Mouse (Mus musculus): ENCODE results near the gene Dap3. TPM values are rescaled to one million over a fixed set of nuclear protein-coding genes. Genes with fewer than 3 reads are reported as not detected.
"Not testable (repeated sequence)": the region's sequence is repeated elsewhere in the genome, so short reads cannot be mapped to it uniquely, and the experiment has no call there.

Dap3 gene
- 100 to 1,000 TPM; 134 to 153 TPM for total RNA-seq (2021)
- polyA plus RNA-seq (2012; rRNA removed), result 66.5 and 98.1 TPM in 2 replicates
- long read RNA-seq, full-length matches to known transcripts, result 54 of 62 reads
- long read RNA-seq, partial matches to known transcripts, result 1 of 62 reads
- long read RNA-seq, other reads (novel, unspliced or antisense), result 7 of 62 reads

GRCm38 (mm10) chr3:88950576-88951326 lies at the start of gene Dap3, which contains the start of gene Ash1l:
Gene Dap3, minus strand, starts transcription at chr3:88951181.
Gene Ash1l, plus strand, starts transcription at chr3:88950622.
- Histone ChIP-seq H3K27ac (peak within 1 kb of the TSS; percentile 99), H3K4me3 (peak within 1 kb of the TSS; percentile 98), H3K79me2 (replicated peaks; ENCODE audit: control insufficient read depth, insufficient read depth, low read length) (peaks cover 3% of the 10 kb centered on the region), H3K9ac (ENCODE audit: low read depth, low read length) (peak within 1 kb of the TSS; percentile 99), H3K27me3 (ENCODE audit: control insufficient read depth, insufficient read depth, low read length) (no peaks in the 10 kb centered on the region), H3K4me1 (ENCODE audit: control insufficient read depth, insufficient read depth, low read length) (peaks cover 6% of the 10 kb centered on the region), H3K36me3 (ENCODE audit: control insufficient read depth, insufficient read depth, low read length) (peaks cover 13% of the 10 kb centered on the region)
- intact Hi-C loops (cut with DNase I), result loop anchor here (2.0 to 5.0 kb wide), 2 partner anchors 36 to 42 kb away; no protein-coding TSS in a partner anchor
- WGBS, result 2% methylated on average over 41 of the region's 64 CpGs
- DNase-seq, result peak; percentile 86 to 87
- no peak for TF ChIP-seq EP300 (IDR thresholded peaks at IDR 0.05; ENCODE audit: insufficient read depth, low read depth, low read length)
- TF ChIP-seq CTCF (IDR thresholded peaks at IDR 0.05), result peak; percentile 62

GRCm38 (mm10) chr3:88992793-88993192 lies 41.8 kb upstream of the Dap3 start:
- intact Hi-C loops (cut with DNase I), result loop anchor here (2.0 to 5.0 kb wide), 2 partner anchors 40 to 52 kb away; partner anchors contain the start of genes Ash1l and Dap3
- H3K79me2 ChIP-seq (replicated peaks; ENCODE audit: control insufficient read depth, insufficient read depth, low read length), result peaks cover 4% of the 10 kb centered on the region; the same call in 1 of the 2 replicates
- H3K4me3 ChIP-seq, result no peak overlapping the region
- peaks cover 6% of the 10 kb centered on the region for H3K4me1 ChIP-seq (ENCODE audit: control insufficient read depth, insufficient read depth, low read length)
- H3K9ac ChIP-seq (ENCODE audit: low read depth, low read length), result no peak overlapping the region
- DNase-seq, result no peak
- H3K27ac ChIP-seq, result peak overlapping the region; percentile 27
- WGBS, result 40% methylated on average over 2 of the region's 2 CpGs
- peaks cover 19% of the 10 kb centered on the region for H3K36me3 ChIP-seq (ENCODE audit: control insufficient read depth, insufficient read depth, low read length)
- TF ChIP-seq EP300 (IDR thresholded peaks at IDR 0.05; ENCODE audit: insufficient read depth, low read depth, low read length), result no peak
- TF ChIP-seq CTCF (IDR thresholded peaks at IDR 0.05), result no peak
- TF ChIP-seq POLR2A (IDR thresholded peaks at IDR 0.05; ENCODE audit: insufficient read depth, low read depth, low read length), result no peak
- H3K27me3 ChIP-seq (ENCODE audit: control insufficient read depth, insufficient read depth, low read length), result no peaks in the 10 kb centered on the region

GRCm38 (mm10) chr3:88983921-88984381 lies 33.0 kb upstream of the Dap3 start:
- no peak for TF ChIP-seq POLR2A (IDR thresholded peaks at IDR 0.05; ENCODE audit: insufficient read depth, low read depth, low read length)
- TF ChIP-seq CTCF (IDR thresholded peaks at IDR 0.05), result no peak
- no peak for TF ChIP-seq EP300 (IDR thresholded peaks at IDR 0.05; ENCODE audit: insufficient read depth, low read depth, low read length)

GRCm38 (mm10) chr3:88981206-88982010 lies 30.4 kb upstream of the Dap3 start:
- no peak for TF ChIP-seq EP300 (IDR thresholded peaks at IDR 0.05; ENCODE audit: insufficient read depth, low read depth, low read length)
- no peak for TF ChIP-seq POLR2A (IDR thresholded peaks at IDR 0.05; ENCODE audit: insufficient read depth, low read depth, low read length)
- TF ChIP-seq CTCF (IDR thresholded peaks at IDR 0.05), result no peak
- Histone ChIP-seq H3K79me2 (replicated peaks; ENCODE audit: control insufficient read depth, insufficient read depth, low read length) (peaks cover 1% of the 10 kb centered on the region; the same call in 1 of the 2 replicates), H3K27ac (no peak overlapping the region), H3K36me3 (ENCODE audit: control insufficient read depth, insufficient read depth, low read length) (peaks cover 14% of the 10 kb centered on the region), H3K9ac (ENCODE audit: low read depth, low read length) (no peak overlapping the region), H3K4me1 (ENCODE audit: control insufficient read depth, insufficient read depth, low read length) (no peaks in the 10 kb centered on the region), H3K27me3 (ENCODE audit: control insufficient read depth, insufficient read depth, low read length) (no peaks in the 10 kb centered on the region), H3K4me3 (no peak overlapping the region)
- intact Hi-C loops (cut with DNase I), result no loop called here
- DNase-seq, result no peak
- 81% methylated on average over 8 of the region's 8 CpGs for WGBS

More at GRCm38 (mm10) chr3:88983921-88984381, 33.0 kb upstream of the Dap3 start:
- intact Hi-C loops (cut with DNase I), result no loop called here
- H3K9ac ChIP-seq (ENCODE audit: low read depth, low read length), result no peak overlapping the region
- no peak overlapping the region for H3K27ac ChIP-seq
- H3K79me2 ChIP-seq (replicated peaks; ENCODE audit: control insufficient read depth, insufficient read depth, low read length), result 0 out of 2 replicates have a peak, but pooled peaks cover 2% of the 10 kb centered on the region
- peaks cover 14% of the 10 kb centered on the region for H3K36me3 ChIP-seq (ENCODE audit: control insufficient read depth, insufficient read depth, low read length)
- H3K27me3 ChIP-seq (ENCODE audit: control insufficient read depth, insufficient read depth, low read length), result no peaks in the 10 kb centered on the region
- no peak overlapping the region for H3K4me3 ChIP-seq
- no peaks in the 10 kb centered on the region for H3K4me1 ChIP-seq (ENCODE audit: control insufficient read depth, insufficient read depth, low read length)
- WGBS, result 73% methylated on average over 4 of the region's 4 CpGs
- DNase-seq, result peak in 1 of 2 experiments; percentile 25

- no peaks in the 10 kb centered on the region for H3K27me3 ChIP-seq (ENCODE audit: control insufficient read depth, insufficient read depth, low read length)
- H3K36me3 ChIP-seq (ENCODE audit: control insufficient read depth, insufficient read depth, low read length), result peaks cover 13% of the 10 kb centered on the region
- peaks cover 3% of the 10 kb centered on the region for H3K79me2 ChIP-seq (replicated peaks; ENCODE audit: control insufficient read depth, insufficient read depth, low read length)
- H3K4me1 ChIP-seq (ENCODE audit: control insufficient read depth, insufficient read depth, low read length), result peaks cover 1% of the 10 kb centered on the region; the same call in 1 of the 2 replicates
- intact Hi-C loops (cut with DNase I), result no loop called here
- no peak overlapping the region for H3K4me3 ChIP-seq
- no peak for DNase-seq
- 61% methylated on average over 2 of the region's 2 CpGs for WGBS
- no peak overlapping the region for H3K9ac ChIP-seq (ENCODE audit: low read depth, low read length)
- TF ChIP-seq CTCF (IDR thresholded peaks at IDR 0.05) (no peak), POLR2A (IDR thresholded peaks at IDR 0.05; ENCODE audit: insufficient read depth, low read depth, low read length) (no peak), EP300 (IDR thresholded peaks at IDR 0.05; ENCODE audit: insufficient read depth, low read depth, low read length) (no peak)
- no peak overlapping the region for H3K27ac ChIP-seq
Observed at GRCm38 (mm10) chr3:88975012-88975411, 24.0 kb upstream of the Dap3 start.

- H3K4me1 ChIP-seq (ENCODE audit: control insufficient read depth, insufficient read depth, low read length); DNase-seq; intact Hi-C loops (cut with DNase I); H3K4me3 ChIP-seq; H3K27ac ChIP-seq; H3K27me3 ChIP-seq (ENCODE audit: control insufficient read depth, insufficient read depth, low read length); H3K79me2 ChIP-seq (replicated peaks; ENCODE audit: control insufficient read depth, insufficient read depth, low read length); H3K9ac ChIP-seq (ENCODE audit: low read depth, low read length): not testable (repeated sequence)
- peaks cover 14% of the 10 kb centered on the region for H3K36me3 ChIP-seq (ENCODE audit: control insufficient read depth, insufficient read depth, low read length)
Observed at GRCm38 (mm10) chr3:88963211-88963610, 12.2 kb upstream of the Dap3 start.

All from heart, adult 2 months (tissue).